Mouse (Mus musculus) ES-Bruce4 (cell line): Measurements from ENCODE around the gene Tgfbi. TPM values are rescaled to one million over a fixed set of nuclear protein-coding genes. Genes with fewer than 3 reads are reported as not detected.

ENCODE experiments used
- H3K27ac ChIP-seq: 2 replicates; pipeline ENCODE4 v1.5.1; 2012; ENCODE audit warnings: low read length, inconsistent platforms; ENCODE audit not compliant: insufficient read depth
- H3K27me3 ChIP-seq: 2 replicates; pipeline ENCODE4 v1.6.1; 2012; ENCODE audit warnings: mild to moderate bottlenecking, low read length, inconsistent platforms; ENCODE audit not compliant: control insufficient read depth, poor library complexity, insufficient read depth, severe bottlenecking
- H3K36me3 ChIP-seq: 2 replicates; pipeline ENCODE4 v1.6.1; 2012; ENCODE audit warnings: inconsistent platforms, mild to moderate bottlenecking, low read length, moderate library complexity; ENCODE audit not compliant: control insufficient read depth, poor library complexity, insufficient read depth, severe bottlenecking
- H3K4me1 ChIP-seq: one replicate; pipeline ENCODE4 v1.8.1; 2011; ENCODE audit warnings: low read length; ENCODE audit not compliant: control insufficient read depth, insufficient read depth
- H3K4me3 ChIP-seq: 2 replicates; pipeline ENCODE4 v1.5.1; 2011; ENCODE audit warnings: low read depth, mild to moderate bottlenecking, low read length
- H3K9ac ChIP-seq: 2 replicates; pipeline ENCODE4 v1.6.1; 2012; ENCODE audit warnings: low read depth, mild to moderate bottlenecking, inconsistent platforms; ENCODE audit not compliant: poor library complexity, severe bottlenecking
- H3K9me3 ChIP-seq: replicated peaks from 2 replicates; pipeline ENCODE4 v1.6.1; 2012; ENCODE audit warnings: mild to moderate bottlenecking, low read length, inconsistent platforms; ENCODE audit not compliant: control insufficient read depth, poor library complexity, insufficient read depth, severe bottlenecking
- CTCF ChIP-seq: IDR thresholded peaks from one replicate; pipeline ENCODE4 v1.8.1; 2011; ENCODE audit warnings: low read depth, low read length
- EP300 ChIP-seq: IDR thresholded peaks from 2 replicates; pipeline ENCODE4 v1.6.1; 2011; ENCODE audit warnings: low read depth, low read length; ENCODE audit not compliant: insufficient read depth
- POLR2A ChIP-seq: IDR thresholded peaks from one replicate; pipeline ENCODE4 v1.8.1; 2011; ENCODE audit warnings: low read length; ENCODE audit not compliant: insufficient read depth
- polyA plus RNA-seq: library from polyadenylated mRNA; stranded (reverse); fragments of >200 nt; gene quantifications from 2 replicates; pipeline ENCODE4 v1.2.4, GENCODE M21; 2011; ENCODE audit warnings: low read depth; ENCODE audit not compliant: missing spikeins, insufficient read depth, insufficient read length

Tgfbi gene
- polyA plus RNA-seq, 1 experiment = 1.9 TPM

DNA sequence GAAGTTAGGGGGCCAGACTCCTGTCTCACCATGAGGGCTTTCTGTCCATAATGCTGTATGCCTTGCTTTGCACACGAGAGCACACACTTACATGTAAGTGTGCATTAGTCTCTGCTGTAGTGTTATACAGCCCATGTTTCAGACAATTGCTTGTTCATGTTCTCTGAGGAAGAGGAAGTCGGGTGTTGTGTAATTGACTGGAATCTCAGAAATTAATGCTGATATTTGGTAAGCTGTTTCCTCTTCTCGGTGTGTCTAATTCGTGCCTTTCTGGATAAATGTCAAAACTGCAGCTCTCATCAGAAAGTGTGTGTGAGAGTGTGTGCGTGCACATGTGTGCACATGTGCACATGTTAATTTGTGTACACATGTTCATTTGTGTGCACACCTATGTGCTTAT, 16.1 kb upstream of the Tgfbi start:
- Histone ChIP-seq H3K9ac (no peak overlapping the region), H3K36me3 (no peaks in the 10 kb centered on the region), H3K4me3 (no peak overlapping the region), H3K9me3 (no peaks in the 10 kb centered on the region), H3K4me1 (no peaks in the 10 kb centered on the region), H3K27ac (no peak overlapping the region), H3K27me3 (no peaks in the 10 kb centered on the region)
- TF ChIP-seq CTCF (no peak), EP300 (no peak)

DNA sequence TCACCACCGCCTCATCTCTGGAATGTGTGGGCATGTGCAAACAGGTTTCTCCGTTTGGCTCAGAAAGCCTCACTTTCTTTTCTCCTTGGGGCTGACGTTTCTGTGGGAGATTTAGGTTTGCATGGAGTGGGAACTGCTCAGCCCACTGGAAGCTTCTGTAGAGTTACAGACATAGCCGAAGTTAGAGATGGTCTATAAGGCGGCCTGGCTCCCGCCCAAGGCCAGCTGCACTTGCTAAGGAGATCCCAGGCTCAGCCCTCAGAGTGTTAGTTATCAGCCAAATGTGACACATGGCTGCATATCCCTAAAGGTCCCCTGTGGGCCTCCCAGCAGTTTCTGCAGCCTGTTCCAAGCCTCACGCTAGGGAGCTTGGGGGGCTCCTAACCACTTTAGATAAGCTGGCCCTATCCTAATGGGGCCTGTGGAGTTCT, 15.3 kb upstream of the Tgfbi start:
- Histone ChIP-seq H3K36me3 (no peaks in the 10 kb centered on the region), H3K9me3 (no peaks in the 10 kb centered on the region), H3K4me1 (no peaks in the 10 kb centered on the region), H3K9ac (no peak overlapping the region), H3K27me3 (no peaks in the 10 kb centered on the region), H3K27ac (no peak overlapping the region), H3K4me3 (no peak overlapping the region)
- TF ChIP-seq POLR2A (no peak), CTCF (no peak), EP300 (no peak)

DNA sequence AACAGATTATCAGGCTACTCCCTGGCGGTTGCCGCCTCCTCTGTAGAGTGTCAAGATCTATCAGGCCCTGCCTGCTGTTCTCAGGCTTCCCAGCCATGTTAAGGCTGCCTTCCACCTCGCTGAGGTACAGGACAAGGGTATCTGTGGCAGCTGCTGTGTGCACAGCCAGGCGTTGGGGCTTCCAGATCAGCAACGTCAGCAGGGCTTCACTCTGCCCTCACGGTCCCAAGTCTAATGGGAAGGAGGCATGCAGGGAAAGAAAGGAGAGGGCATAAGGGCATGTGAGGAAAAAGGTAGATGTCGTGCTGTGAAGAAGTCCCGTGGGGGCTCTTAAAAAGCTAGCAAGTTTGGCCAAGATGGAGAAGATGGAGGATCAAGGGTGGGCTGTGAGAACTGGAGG, 14.1 kb upstream of the Tgfbi start:
- no peak overlapping the region for H3K27ac ChIP-seq
- no peak overlapping the region for H3K4me3 ChIP-seq
- no peaks in the 10 kb centered on the region for H3K27me3 ChIP-seq
- H3K36me3 ChIP-seq = no peaks in the 10 kb centered on the region
- no peaks in the 10 kb centered on the region for H3K9me3 ChIP-seq
- TF ChIP-seq EP300 (no peak), POLR2A (no peak), CTCF (no peak)
- H3K9ac ChIP-seq = no peak overlapping the region
- H3K4me1 ChIP-seq = no peaks in the 10 kb centered on the region

DNA sequence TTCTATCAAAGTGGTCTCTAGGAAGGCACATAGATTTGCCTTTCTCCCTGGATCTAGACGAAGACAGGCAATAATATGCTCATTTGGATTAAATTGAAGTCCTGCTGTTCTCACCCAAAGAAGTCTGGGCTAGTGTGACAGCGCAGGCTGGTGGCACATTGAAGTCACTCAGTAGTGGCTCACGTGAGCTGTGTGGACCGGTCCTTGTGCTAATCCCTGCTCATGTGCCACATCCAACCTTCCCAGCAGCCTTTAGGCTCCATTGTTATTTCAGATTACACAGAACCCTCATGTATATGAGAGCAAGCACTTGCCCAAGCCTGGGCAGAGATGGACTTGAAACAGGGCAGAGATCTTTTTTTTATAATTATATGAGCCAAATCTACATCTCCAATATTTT, 12.0 kb upstream of the Tgfbi start:
- Histone ChIP-seq H3K4me1 (no peaks in the 10 kb centered on the region), H3K4me3 (no peak overlapping the region), H3K9ac (no peak overlapping the region), H3K36me3 (no peaks in the 10 kb centered on the region), H3K27me3 (no peaks in the 10 kb centered on the region), H3K9me3 (no peaks in the 10 kb centered on the region), H3K27ac (no peak overlapping the region)
- TF ChIP-seq POLR2A (no peak), EP300 (no peak), CTCF (no peak)

DNA sequence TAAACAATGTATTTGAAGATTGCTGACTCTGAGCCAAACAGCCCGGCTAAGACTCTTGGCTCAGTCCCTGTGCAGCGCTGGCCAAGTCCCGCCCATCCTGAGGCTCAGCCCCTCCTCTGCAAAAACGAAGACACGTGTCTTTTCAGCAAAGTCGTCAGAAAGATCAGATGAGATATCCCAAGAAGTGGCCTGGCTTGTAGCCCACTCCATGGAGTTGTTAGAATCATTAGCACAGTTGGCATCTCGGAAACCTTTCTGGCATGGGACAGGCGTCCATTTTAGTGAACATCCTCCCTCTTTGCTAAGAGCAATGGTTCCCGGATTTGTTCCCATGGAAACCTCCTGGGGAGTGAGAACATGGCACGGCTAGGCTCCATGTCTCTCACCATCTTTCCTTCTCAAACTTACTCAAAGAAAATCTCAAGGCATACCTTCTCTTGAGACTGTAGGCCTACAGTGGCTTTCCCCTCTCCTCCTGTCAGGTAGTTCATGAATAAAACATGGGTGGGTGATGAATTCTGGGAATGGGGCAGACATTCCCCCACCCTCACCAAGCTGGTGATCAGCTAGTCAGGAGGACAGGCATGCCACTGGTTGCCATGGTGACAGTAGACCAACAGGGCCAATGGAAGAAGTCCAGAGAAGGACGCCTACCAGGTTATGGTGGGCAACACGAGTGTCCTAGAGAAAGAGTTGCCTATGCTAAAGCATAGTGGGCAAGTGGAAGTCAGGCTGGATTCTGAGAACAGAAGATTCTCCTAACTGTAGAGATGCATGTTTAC, 11.3 kb upstream of the Tgfbi start:
- Histone ChIP-seq H3K4me1 (no peaks in the 10 kb centered on the region), H3K27ac (no peak overlapping the region), H3K9me3 (no peaks in the 10 kb centered on the region), H3K27me3 (no peaks in the 10 kb centered on the region), H3K9ac (no peak overlapping the region), H3K36me3 (no peaks in the 10 kb centered on the region), H3K4me3 (no peak overlapping the region)
- TF ChIP-seq POLR2A (no peak), CTCF (no peak), EP300 (no peak)

DNA sequence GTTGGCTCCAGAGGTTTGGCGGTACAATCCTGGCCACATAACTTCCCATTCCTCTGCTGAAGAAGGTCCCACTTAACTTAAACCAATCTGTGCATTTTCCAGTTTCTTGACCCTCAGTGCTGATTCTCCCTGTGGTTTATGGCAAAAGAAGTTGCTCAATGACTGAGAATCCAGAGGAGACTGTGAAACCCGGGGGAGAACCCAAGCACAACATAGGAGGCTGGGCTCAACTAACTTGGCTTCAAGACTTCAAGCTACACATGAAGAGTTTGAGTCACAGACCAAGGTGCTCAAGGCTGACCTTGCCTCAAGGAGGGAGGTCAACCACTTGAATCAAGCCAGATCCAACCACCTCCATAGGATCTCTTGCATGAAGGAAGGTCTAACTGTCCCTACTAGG, 9.8 kb upstream of the Tgfbi start:
- Histone ChIP-seq H3K4me1 (no peaks in the 10 kb centered on the region), H3K27ac (no peak overlapping the region), H3K9ac (no peak overlapping the region), H3K4me3 (no peak overlapping the region), H3K27me3 (no peaks in the 10 kb centered on the region), H3K36me3 (no peaks in the 10 kb centered on the region), H3K9me3 (no peaks in the 10 kb centered on the region)
- no peak for TF ChIP-seq CTCF
- TF ChIP-seq POLR2A = no peak
